Mouse (Mus musculus): ENCODE data around the gene Ube2l3.

GRCm38 (mm10) chr16:17225584-17225983 lies 23.1 kb upstream of the Ube2l3 start:
- TF ChIP-seq POLR2A (IDR thresholded peaks at IDR 0.05; ENCODE audit: borderline replicate concordance, extremely low read depth, low read depth, low read length) (no peak), CTCF (IDR thresholded peaks at IDR 0.05; ENCODE audit: insufficient read depth, low read length) (no peak)

Data from lung, adult 2 months (tissue).